Mouse (Mus musculus) retina, postnatal 1 day (tissue): ENCODE data around the gene Pp2d1.

Experiments used
- DNase-seq: peaks from one replicate; pipeline ENCODE4 v3.0.0-alpha.2; 2012

Pp2d1 gene

GRCm38 (mm10) chr17:53566161-53566918, 27.1 kb upstream of the Pp2d1 start, which contains the start of gene Kat2b:
Gene Kat2b (plus strand): TSS chr17:53566861.
- DNase-seq: peak; percentile 78

- DNase-seq: no peak
These were observed 25.6 kb upstream of the Pp2d1 start for GRCm38 (mm10) chr17:53564837-53565236.

DNA sequence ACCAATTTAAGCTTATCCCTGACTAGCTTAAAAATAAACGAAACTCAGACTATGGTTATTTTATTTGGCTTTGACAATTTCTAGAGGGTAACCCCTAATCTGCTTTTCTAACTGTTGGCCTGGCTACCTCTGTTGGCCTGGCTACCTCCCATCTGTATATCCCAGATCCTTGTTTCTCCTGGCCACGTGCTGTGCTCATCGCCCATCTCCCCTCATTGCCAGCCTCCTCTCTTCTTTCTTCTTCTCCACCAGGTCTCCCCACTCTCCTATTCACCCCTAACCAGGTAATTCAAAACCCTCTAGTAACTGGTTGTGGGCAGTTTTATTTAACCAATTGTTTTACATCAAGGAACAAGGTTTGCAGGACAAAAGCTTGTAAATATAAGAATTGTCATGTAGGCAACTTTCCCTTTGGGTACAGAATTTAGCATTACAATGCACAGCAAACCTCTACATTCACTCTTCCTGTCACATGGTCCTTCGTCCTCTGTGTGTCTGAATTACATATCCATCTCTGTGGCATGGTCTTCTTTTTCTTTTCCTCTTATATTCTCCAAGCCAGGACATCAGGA, 22.3 kb upstream of the Pp2d1 start:
- DNase-seq: no peak

- DNase-seq: no peak
These were observed 20.4 kb upstream of the Pp2d1 start for GRCm38 (mm10) chr17:53559646-53560045.

GRCm38 (mm10) chr17:53557443-53557842, 18.2 kb upstream of the Pp2d1 start:
- no peak for DNase-seq

- no peak for DNase-seq
These were observed 15.6 kb upstream of the Pp2d1 start for GRCm38 (mm10) chr17:53554813-53555212.

GRCm38 (mm10) chr17:53554088-53554487, 14.8 kb upstream of the Pp2d1 start:
- peak; percentile 35 for DNase-seq

GRCm38 (mm10) chr17:53551306-53552299, 12.4 kb upstream of the Pp2d1 start:
- DNase-seq: no peak

DNA sequence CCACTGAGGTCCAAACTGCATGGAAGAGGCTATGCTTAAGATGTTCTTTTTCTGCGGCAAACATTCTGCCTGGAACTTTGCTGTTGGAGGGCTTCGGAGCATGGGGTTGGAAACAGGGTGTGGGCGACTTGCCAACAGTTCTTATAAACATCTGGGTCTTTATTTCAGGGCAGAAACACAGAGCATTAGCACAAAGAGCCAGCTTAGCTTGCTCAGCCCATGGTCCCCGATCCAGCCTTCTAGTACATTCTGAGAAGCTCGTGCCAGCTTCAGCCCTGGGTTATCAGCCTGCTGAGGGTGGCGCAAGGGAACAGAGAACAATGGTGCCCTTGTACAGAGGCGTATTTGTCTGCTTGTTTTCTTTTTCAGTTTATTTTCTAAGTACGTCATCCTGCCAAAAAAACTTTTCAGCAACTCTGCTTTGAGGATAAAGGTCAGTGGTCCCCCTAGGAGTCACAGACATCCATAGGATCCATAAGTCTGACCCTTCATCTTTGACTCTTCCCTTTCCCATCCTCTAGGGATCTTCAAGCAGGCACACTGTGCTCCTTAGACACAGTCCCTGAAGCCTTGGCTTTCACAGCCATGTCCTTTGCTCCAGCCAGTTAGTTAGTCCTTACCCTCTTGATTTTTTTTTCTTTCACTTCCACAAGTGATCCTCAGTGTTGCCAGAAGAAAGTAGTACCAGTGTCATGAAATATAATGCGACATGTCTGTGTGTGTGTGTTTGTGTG, 4.5 kb upstream of the Pp2d1 start:
- DNase-seq: peak; percentile 32

DNA sequence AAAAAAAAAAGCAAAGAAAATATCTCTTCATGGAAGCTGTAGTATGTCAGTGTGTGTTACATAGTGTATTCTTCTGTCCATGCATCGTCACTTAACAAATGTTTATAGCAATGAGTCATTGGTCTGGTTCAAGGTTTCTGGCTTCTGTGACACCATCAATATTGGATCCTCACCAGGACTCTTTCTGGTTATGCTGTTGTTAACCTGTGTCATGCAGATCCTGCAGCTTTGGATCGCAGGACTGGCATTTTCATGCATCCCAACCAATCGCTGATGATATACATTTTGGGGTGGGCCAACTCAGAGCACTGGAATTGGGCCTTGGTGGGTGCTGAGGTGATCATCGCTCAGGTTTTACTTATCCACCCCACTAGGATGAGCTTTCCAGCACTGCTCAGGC, 3.3 kb upstream of the Pp2d1 start:
- no peak for DNase-seq

- DNase-seq: no peak
These were observed 6.8 kb downstream of the Pp2d1 start for GRCm38 (mm10) chr17:53532425-53532824.

DNA sequence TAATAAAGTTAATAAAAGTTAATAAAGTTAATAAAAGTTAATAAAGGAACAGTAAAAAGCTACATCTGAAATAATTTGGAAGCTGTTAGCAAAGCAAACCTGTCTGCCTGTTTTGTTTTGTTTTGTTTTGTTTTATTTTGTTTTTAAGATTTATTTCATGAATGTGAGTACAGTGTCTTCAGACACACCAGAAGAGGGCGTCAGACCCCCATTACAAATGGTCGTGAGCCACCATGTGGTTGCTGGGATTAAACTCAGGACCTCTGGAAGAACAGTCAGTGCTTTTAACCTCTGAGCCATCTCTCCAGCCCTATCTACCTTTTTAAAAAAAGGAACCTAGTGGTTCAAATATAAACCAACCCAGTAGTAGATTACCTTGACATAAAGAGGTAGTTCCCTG, 8.1 kb downstream of the Pp2d1 start:
- DNase-seq: no peak

DNA sequence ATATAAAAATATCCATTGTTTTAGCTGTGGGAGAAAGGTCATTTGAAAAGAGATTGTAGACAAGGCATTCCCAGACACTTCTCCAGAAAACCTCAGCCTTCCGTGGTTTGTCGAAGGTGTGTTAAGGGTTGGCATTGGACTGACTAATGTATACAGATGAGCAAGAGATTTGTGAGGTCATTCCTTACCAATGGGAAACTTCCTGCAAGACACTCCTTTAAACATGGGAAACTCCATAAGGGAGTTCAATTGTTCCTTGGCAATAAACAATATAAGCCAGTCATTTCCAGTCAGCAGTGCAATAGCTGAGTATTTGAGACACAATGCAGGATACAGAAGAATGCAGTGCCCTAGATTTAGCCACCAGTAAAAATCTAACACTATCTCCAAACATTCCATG, 11.2 kb downstream of the Pp2d1 start:
- DNase-seq: no peak

DNA sequence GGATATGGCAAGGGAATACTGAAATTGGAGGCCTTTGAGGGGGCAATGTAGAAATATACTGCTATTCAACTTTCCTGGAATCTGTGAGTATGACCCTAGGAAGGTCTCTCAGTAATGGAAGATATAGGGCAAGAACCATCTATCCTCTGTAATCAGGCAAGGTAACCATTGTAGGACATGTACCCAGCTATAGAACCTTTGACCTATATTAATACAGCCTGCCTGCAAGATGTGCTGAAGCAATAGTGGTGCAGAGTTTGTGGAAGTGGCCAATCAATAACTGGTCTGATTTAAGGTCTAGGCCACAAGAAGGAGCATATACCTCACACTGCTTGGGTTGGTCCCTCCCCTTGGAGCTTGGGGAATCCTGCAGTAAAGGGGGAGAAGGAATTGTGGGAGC, 18.7 kb downstream of the Pp2d1 start:
- no peak for DNase-seq

DNA sequence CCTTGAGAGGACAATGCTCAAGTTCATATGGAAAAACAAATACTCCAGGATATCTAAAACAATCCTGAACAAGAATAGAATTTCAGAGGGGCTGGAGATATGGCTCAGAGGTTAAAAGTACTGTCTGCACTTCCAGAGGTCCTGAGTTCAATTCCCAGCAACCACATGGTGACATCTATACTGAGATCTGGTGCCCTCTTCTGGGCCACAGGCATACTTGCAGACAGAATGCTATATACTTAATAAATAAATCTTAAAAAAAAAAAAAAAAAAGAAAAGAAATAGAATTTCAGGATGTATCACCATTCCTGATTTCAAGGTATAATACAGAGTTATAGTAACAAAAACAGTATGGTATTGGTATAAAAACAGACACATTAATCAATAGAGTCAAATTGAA, 19.9 kb downstream of the Pp2d1 start:
- DNase-seq: no peak

GRCm38 (mm10) chr17:53512311-53512951, 26.8 kb downstream of the Pp2d1 start:
- peak; percentile 58 for DNase-seq

- DNase-seq: no peak
These were observed 36.3 kb downstream of the Pp2d1 start for GRCm38 (mm10) chr17:53502966-53503365.

DNA sequence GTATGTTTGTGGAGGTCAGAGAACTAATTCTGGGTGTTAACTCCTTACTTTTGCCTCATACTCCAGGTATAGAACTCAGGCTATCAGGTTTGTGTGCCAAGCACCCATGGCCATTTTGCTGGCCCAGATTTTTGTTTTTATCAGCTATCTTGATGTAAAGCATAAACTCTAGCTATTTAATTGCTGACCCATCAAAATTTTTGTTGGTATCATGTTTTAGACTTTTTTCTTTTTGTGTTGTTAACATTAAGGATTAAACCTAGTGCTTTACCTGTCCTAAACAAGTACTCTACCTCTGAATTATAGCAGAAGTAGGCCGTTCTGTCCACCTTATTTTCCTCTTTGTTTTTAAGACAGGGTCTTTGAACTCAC, 50.3 kb downstream of the Pp2d1 start:
- no peak for DNase-seq

GRCm38 (mm10) chr17:53488291-53489006, 50.8 kb downstream of the Pp2d1 start:
- DNase-seq: no peak

GRCm38 (mm10) chr17:53480433-53480832, 58.8 kb downstream of the Pp2d1 start:
- no peak for DNase-seq

GRCm38 (mm10) chr17:53479604-53480041, 59.6 kb downstream of the Pp2d1 start:
- peak; percentile 67 for DNase-seq
